Mouse (Mus musculus): ENCODE data around the gene Kifc5b. TPM values are rescaled to one million over a fixed set of nuclear protein-coding genes. Genes with fewer than 3 reads are reported as not detected.

Gene Kifc5b
- polyA plus RNA-seq, 1 experiment from 2014 or later, result 9.0 TPM

- ATAC-seq (ENCODE audit: low read depth), result no peak
- Histone ChIP-seq H3K27ac (ENCODE audit: low read length) (no peak overlapping the region), H3K36me3 (ENCODE audit: control insufficient read depth, insufficient read depth, low read length) (peaks cover 10% of the 10 kb centered on the region), H3K4me2 (ENCODE audit: low read depth, low read length) (peak overlapping the region; percentile 89), H3K4me1 (replicated peaks; ENCODE audit: control insufficient read depth, insufficient read depth, low read length) (peaks cover 22% of the 10 kb centered on the region), H3K9ac (ENCODE audit: low read length) (peak overlapping the region; percentile 78), H3K4me3 (ENCODE audit: low read length) (peak overlapping the region; percentile 71), H3K27me3 (ENCODE audit: control insufficient read depth, insufficient read depth, low read depth, low read length) (no peaks in the 10 kb centered on the region), H3K9me3 (ENCODE audit: control insufficient read depth, low read length) (no peaks in the 10 kb centered on the region)
- 75% methylated on average over 16 of the region's 16 CpGs for WGBS
Measured at GRCm38 (mm10) chr17:26933885-26934827, 17.3 kb downstream of the Kifc5b start.

- peaks cover 3% of the 10 kb centered on the region for H3K36me3 ChIP-seq (ENCODE audit: control insufficient read depth, insufficient read depth, low read length)
- ATAC-seq (ENCODE audit: low read depth), result no peak
- 89% methylated on average over 9 of the region's 9 CpGs for WGBS
- H3K4me3 ChIP-seq (ENCODE audit: low read length), result no peak overlapping the region
- H3K9ac ChIP-seq (ENCODE audit: low read length), result no peak overlapping the region
- peaks cover 23% of the 10 kb centered on the region for H3K4me1 ChIP-seq (replicated peaks; ENCODE audit: control insufficient read depth, insufficient read depth, low read length)
- no peak overlapping the region for H3K27ac ChIP-seq (ENCODE audit: low read length)
- H3K27me3 ChIP-seq (ENCODE audit: control insufficient read depth, insufficient read depth, low read depth, low read length), result no peaks in the 10 kb centered on the region
- H3K4me2 ChIP-seq (ENCODE audit: low read depth, low read length), result no peak overlapping the region
- H3K9me3 ChIP-seq (ENCODE audit: control insufficient read depth, low read length), result no peaks in the 10 kb centered on the region
Measured at GRCm38 (mm10) chr17:26935027-26935426, 18.1 kb downstream of the Kifc5b start.

GRCm38 (mm10) chr17:26936453-26936852 is 19.6 kb downstream of the Kifc5b start:
- Histone ChIP-seq H3K9ac (ENCODE audit: low read length) (no peak overlapping the region), H3K36me3 (ENCODE audit: control insufficient read depth, insufficient read depth, low read length) (peaks cover 3% of the 10 kb centered on the region), H3K27ac (ENCODE audit: low read length) (no peak overlapping the region), H3K9me3 (ENCODE audit: control insufficient read depth, low read length) (no peaks in the 10 kb centered on the region), H3K4me2 (ENCODE audit: low read depth, low read length) (no peak overlapping the region), H3K4me3 (ENCODE audit: low read length) (no peak overlapping the region), H3K27me3 (ENCODE audit: control insufficient read depth, insufficient read depth, low read depth, low read length) (no peaks in the 10 kb centered on the region), H3K4me1 (replicated peaks; ENCODE audit: control insufficient read depth, insufficient read depth, low read length) (peaks cover 27% of the 10 kb centered on the region)
- WGBS, result 74% methylated on average over 12 of the region's 12 CpGs
- ATAC-seq (ENCODE audit: low read depth), result no peak

- 79% methylated on average over 15 of the region's 15 CpGs for WGBS
- no peaks in the 10 kb centered on the region for H3K9me3 ChIP-seq (ENCODE audit: control insufficient read depth, low read length)
- H3K9ac ChIP-seq (ENCODE audit: low read length), result no peak overlapping the region
- no peaks in the 10 kb centered on the region for H3K27me3 ChIP-seq (ENCODE audit: control insufficient read depth, insufficient read depth, low read depth, low read length)
- H3K4me2 ChIP-seq (ENCODE audit: low read depth, low read length), result no peak overlapping the region
- H3K4me3 ChIP-seq (ENCODE audit: low read length), result no peak overlapping the region
- H3K36me3 ChIP-seq (ENCODE audit: control insufficient read depth, insufficient read depth, low read length), result peaks cover 3% of the 10 kb centered on the region
- H3K4me1 ChIP-seq (replicated peaks; ENCODE audit: control insufficient read depth, insufficient read depth, low read length), result peaks cover 27% of the 10 kb centered on the region
- no peak for ATAC-seq (ENCODE audit: low read depth)
- no peak overlapping the region for H3K27ac ChIP-seq (ENCODE audit: low read length)
Measured at GRCm38 (mm10) chr17:26936921-26937695, 20.2 kb downstream of the Kifc5b start.

GRCm38 (mm10) chr17:26937883-26938695 is 21.2 kb downstream of the Kifc5b start:
- Histone ChIP-seq H3K36me3 (ENCODE audit: control insufficient read depth, insufficient read depth, low read length) (peaks cover 3% of the 10 kb centered on the region), H3K9ac (ENCODE audit: low read length) (peak overlapping the region; percentile 79), H3K4me2 (ENCODE audit: low read depth, low read length) (peak overlapping the region; percentile 74), H3K4me3 (ENCODE audit: low read length) (peak overlapping the region; percentile 75), H3K27ac (ENCODE audit: low read length) (no peak overlapping the region), H3K4me1 (replicated peaks; ENCODE audit: control insufficient read depth, insufficient read depth, low read length) (peaks cover 29% of the 10 kb centered on the region), H3K27me3 (ENCODE audit: control insufficient read depth, insufficient read depth, low read depth, low read length) (no peaks in the 10 kb centered on the region), H3K9me3 (ENCODE audit: control insufficient read depth, low read length) (no peaks in the 10 kb centered on the region)
- ATAC-seq (ENCODE audit: low read depth), result no peak
- 33% methylated on average over 16 of the region's 16 CpGs for WGBS

- H3K36me3 ChIP-seq (ENCODE audit: control insufficient read depth, insufficient read depth, low read length), result peaks cover 3% of the 10 kb centered on the region
- ATAC-seq (ENCODE audit: low read depth), result no peak
- peak overlapping the region; percentile 75 for H3K4me3 ChIP-seq (ENCODE audit: low read length)
- H3K9me3 ChIP-seq (ENCODE audit: control insufficient read depth, low read length), result no peaks in the 10 kb centered on the region
- peak overlapping the region; percentile 92 for H3K27ac ChIP-seq (ENCODE audit: low read length)
- peaks cover 25% of the 10 kb centered on the region for H3K4me1 ChIP-seq (replicated peaks; ENCODE audit: control insufficient read depth, insufficient read depth, low read length)
- H3K27me3 ChIP-seq (ENCODE audit: control insufficient read depth, insufficient read depth, low read depth, low read length), result no peaks in the 10 kb centered on the region
- H3K4me2 ChIP-seq (ENCODE audit: low read depth, low read length), result peak overlapping the region; percentile 74
- WGBS, result 0% methylated on average over 22 of the region's 22 CpGs
- H3K9ac ChIP-seq (ENCODE audit: low read length), result peak overlapping the region; percentile 79
Measured at GRCm38 (mm10) chr17:26938731-26939130, 21.8 kb downstream of the Kifc5b start.

DNA sequence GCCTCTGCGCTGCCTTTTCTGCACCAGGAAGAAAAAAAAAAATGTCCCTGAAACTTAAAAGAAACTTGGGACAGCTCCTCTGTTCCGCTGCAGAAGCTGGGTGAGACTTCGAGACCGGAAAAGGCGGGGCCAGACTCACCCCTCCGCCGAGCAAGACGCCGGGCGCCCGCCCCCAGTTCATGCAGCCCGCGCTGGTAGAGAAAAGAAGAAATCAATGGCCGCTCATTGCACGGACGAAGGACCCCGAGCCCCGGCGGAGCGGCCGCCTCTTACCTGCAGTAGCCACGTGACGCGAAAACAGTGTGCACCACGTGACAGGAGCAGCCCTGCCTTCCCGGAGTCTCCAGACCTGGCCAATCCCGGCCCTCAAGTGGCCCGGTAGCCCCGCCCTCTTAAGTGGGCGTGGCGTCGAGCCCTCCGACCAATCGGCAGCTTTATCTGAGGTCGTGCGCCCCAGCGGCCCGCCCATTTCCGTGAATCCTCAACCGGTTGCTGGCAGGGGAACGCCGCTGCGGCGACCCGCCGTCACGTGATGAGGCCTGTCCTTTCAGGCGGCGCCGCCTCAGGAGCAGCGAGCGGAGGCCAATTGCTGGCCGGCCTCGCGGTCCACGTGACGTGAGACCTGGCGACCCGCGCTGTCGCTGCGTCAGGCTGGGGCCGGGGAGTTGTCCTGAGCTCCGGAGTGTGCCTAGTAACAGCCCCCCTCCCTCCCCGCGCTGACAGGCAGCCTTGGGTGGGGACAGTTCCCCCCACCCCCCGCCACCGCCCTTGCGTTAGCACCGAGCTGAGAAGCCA is 22.5 kb downstream of the Kifc5b start, which contains the start of gene Cuta:
TSS of gene Cuta (minus strand) at position 392 of the 795 bp plus-strand sequence.
- peak within 1 kb of the TSS; percentile 79 for H3K9ac ChIP-seq (ENCODE audit: low read length)
- H3K36me3 ChIP-seq (ENCODE audit: control insufficient read depth, insufficient read depth, low read length), result peaks cover 3% of the 10 kb centered on the region
- H3K4me1 ChIP-seq (replicated peaks; ENCODE audit: control insufficient read depth, insufficient read depth, low read length), result peaks cover 21% of the 10 kb centered on the region
- no peaks in the 10 kb centered on the region for H3K9me3 ChIP-seq (ENCODE audit: control insufficient read depth, low read length)
- H3K4me2 ChIP-seq (ENCODE audit: low read depth, low read length), result peak within 1 kb of the TSS; percentile 74
- peak; percentile 96 for ATAC-seq (ENCODE audit: low read depth)
- H3K27ac ChIP-seq (ENCODE audit: low read length), result peak within 1 kb of the TSS; percentile 92
- under 1% methylated on average over 70 of the region's 70 CpGs for WGBS
- H3K27me3 ChIP-seq (ENCODE audit: control insufficient read depth, insufficient read depth, low read depth, low read length), result no peaks in the 10 kb centered on the region
- H3K4me3 ChIP-seq (ENCODE audit: low read length), result peak within 1 kb of the TSS; percentile 75

DNA sequence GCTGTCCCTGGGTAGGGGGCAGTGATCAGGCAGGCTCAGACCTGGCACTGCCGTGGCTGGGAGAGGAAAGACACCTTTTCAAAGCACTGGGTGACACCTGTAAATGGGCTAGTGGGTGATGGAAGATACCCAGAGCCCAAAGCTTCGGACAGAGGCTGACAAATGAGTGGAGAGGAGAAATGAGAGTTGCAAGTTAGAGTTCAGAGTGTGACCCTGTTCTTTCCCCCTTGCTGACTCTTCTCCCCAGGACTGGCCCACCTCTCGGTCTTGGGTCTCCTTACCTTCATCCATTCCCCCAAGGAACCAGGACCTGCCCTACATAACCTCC is 23.0 kb downstream of the Kifc5b start:
- Histone ChIP-seq H3K27ac (ENCODE audit: low read length) (peak overlapping the region; percentile 81), H3K27me3 (ENCODE audit: control insufficient read depth, insufficient read depth, low read depth, low read length) (no peaks in the 10 kb centered on the region), H3K4me1 (replicated peaks; ENCODE audit: control insufficient read depth, insufficient read depth, low read length) (peaks cover 21% of the 10 kb centered on the region), H3K9me3 (ENCODE audit: control insufficient read depth, low read length) (no peaks in the 10 kb centered on the region), H3K9ac (ENCODE audit: low read length) (peak overlapping the region; percentile 65), H3K4me3 (ENCODE audit: low read length) (peak overlapping the region; percentile 75), H3K36me3 (ENCODE audit: control insufficient read depth, insufficient read depth, low read length) (peaks cover 3% of the 10 kb centered on the region), H3K4me2 (ENCODE audit: low read depth, low read length) (peak overlapping the region; percentile 62)
- WGBS, result 7% methylated on average over 3 of the region's 3 CpGs
- no peak for ATAC-seq (ENCODE audit: low read depth)

Measured in lung, embryonic 16.5 days (tissue).